Mouse (Mus musculus) layer of hippocampus, adult 11-12 months (tissue): ENCODE data around the gene Dusp2.

Experiments
- DNase-seq: peaks from one replicate; pipeline ENCODE4 v3.0.0; 2022; ENCODE audit warnings: low spot score

Gene Dusp2

GRCm38 (mm10) chr2:127323667-127324066, 12.3 kb upstream of the Dusp2 start:
- no peak for DNase-seq

- DNase-seq = no peak
These were observed 11.5 kb upstream of the Dusp2 start for GRCm38 (mm10) chr2:127324456-127324855.

GRCm38 (mm10) chr2:127328090-127328851, 7.7 kb upstream of the Dusp2 start:
- DNase-seq = no peak

- no peak for DNase-seq
These were observed 3.0 kb upstream of the Dusp2 start for GRCm38 (mm10) chr2:127332807-127333570.

GRCm38 (mm10) chr2:127333945-127334603, 1.9 kb upstream of the Dusp2 start:
- DNase-seq = no peak

- DNase-seq = no peak
These were observed 849 bp upstream of the Dusp2 start for GRCm38 (mm10) chr2:127335078-127335541.

- DNase-seq = no peak
These were observed 506 bp downstream of the Dusp2 start for GRCm38 (mm10) chr2:127336497-127336832.

GRCm38 (mm10) chr2:127336885-127337284, 926 bp downstream of the Dusp2 start:
- no peak for DNase-seq

GRCm38 (mm10) chr2:127337531-127337930, 1.6 kb downstream of the Dusp2 start:
- no peak for DNase-seq

- no peak for DNase-seq
These were observed 2.1 kb downstream of the Dusp2 start for GRCm38 (mm10) chr2:127338012-127338411.

- DNase-seq = no peak
These were observed 2.5 kb downstream of the Dusp2 start, which contains the start of gene Astl for GRCm38 (mm10) chr2:127338416-127338815. Astl (plus strand) TSS chr2:127338639.

- DNase-seq = no peak
These were observed 2.9 kb downstream of the Dusp2 start for GRCm38 (mm10) chr2:127338833-127339232.

- no peak for DNase-seq
These were observed 3.3 kb downstream of the Dusp2 start for GRCm38 (mm10) chr2:127339262-127339661.

GRCm38 (mm10) chr2:127341159-127341558, 5.2 kb downstream of the Dusp2 start:
- DNase-seq = peak; percentile 66

- DNase-seq = no peak
These were observed 10.4 kb downstream of the Dusp2 start for GRCm38 (mm10) chr2:127346334-127346733.

GRCm38 (mm10) chr2:127347147-127347985, 11.4 kb downstream of the Dusp2 start:
- DNase-seq = no peak

- no peak for DNase-seq
These were observed 17.9 kb downstream of the Dusp2 start for GRCm38 (mm10) chr2:127353881-127354280.

GRCm38 (mm10) chr2:127362459-127363281, 26.7 kb downstream of the Dusp2 start, which contains the start of gene Adra2b:
Adra2b (plus strand) TSS chr2:127363208.
- peak; percentile 81 for DNase-seq

- no peak for DNase-seq
These were observed 27.3 kb downstream of the Dusp2 start for GRCm38 (mm10) chr2:127363282-127363652.

GRCm38 (mm10) chr2:127363696-127364095, 27.7 kb downstream of the Dusp2 start:
- DNase-seq = no peak

- no peak for DNase-seq
These were observed 28.5 kb downstream of the Dusp2 start for GRCm38 (mm10) chr2:127364452-127364851.
